Mouse (Mus musculus) E14TG2a.4 (cell line): ENCODE measurements at regions not wholly inside any gene's neighbourhood (a gene's known extent, or its start where the extent isn't known, plus 50 kb on each side); places are given as distances from the start of the nearest gene placed in this dataset.

Experiments
- CTCF ChIP-seq: conservative IDR thresholded peaks from 2 replicates; pipeline ENCODE4 v1.5.1; 2014; ENCODE audit warnings: low read length
- POU5F1 ChIP-seq: IDR thresholded peaks from 2 replicates; pipeline ENCODE4 v1.6.1; 2014; ENCODE audit warnings: low read length, borderline replicate concordance

DNA sequence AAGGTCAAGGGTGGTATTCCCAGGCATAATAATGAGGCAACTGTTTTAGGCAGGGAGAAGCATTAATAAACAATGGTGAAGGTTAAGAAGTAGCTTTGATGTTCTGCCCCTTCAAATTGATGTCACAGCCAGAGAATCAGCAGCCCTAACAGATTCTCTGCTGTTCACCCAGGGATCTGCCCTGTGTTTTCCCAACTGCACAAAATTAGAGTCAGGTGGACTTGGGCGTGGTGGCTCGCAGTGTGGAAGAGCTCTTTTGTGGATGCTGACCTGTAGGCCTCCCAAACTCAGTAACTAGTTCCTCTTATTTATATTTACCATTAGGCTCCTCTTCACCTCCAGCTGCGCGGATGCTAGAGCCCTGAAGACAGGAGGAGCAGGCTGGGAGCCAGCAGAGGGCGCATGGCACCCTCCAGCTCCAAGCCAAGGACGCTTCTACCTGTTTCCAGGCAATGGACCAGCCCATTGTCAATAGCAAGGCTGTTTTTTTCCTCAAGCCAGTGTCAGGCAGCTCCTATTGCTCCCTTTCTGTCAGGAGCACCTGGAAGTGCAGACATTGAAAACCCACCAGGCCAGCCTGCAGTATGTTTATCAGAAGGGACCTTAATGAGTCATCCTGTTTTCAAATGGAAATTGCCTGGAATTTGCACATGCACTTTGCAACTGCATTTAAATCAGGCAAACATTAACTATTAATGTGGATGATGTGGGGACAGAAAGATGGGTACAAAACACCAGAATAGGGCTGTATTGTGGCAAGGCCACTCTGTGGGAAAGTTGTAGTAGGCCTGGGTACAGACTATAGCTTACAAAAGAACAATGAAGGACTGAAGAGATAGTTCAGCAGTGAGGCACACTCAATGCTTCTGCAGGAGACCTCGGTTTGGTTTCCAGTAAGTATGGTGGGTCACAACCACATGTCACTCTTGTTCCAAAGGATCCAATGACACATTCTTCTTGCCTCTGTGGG lies 328.4 kb downstream of the Bckdhb start:
- no peak for TF ChIP-seq POU5F1
- TF ChIP-seq CTCF: peak; percentile 60
